Mouse (Mus musculus) myocyte (in vitro differentiated cells): ENCODE measurements around the gene Srsf10. TPM values are rescaled to one million over a fixed set of nuclear protein-coding genes. Genes with fewer than 3 reads are reported as not detected.
A peak's percentile ranks its signal among the peaks of the same experiment; 100 is the strongest.

ENCODE experiments used
- H3K27me3 ChIP-seq: one replicate; pipeline ENCODE4 v1.6.1; 2011; ENCODE audit not compliant: control insufficient read depth, insufficient read depth, insufficient read length
- H3K36me3 ChIP-seq: one replicate; pipeline ENCODE4 v1.6.1; 2011; ENCODE audit not compliant: control insufficient read depth, insufficient read depth
- H3K4me2 ChIP-seq: one replicate; pipeline ENCODE4 v1.6.1; 2011; ENCODE audit warnings: low read depth, control low read depth
- H3K4me3 ChIP-seq: one replicate; pipeline ENCODE4 v1.5.1; 2011; ENCODE audit warnings: mild to moderate bottlenecking, control low read depth, moderate library complexity
- H3K79me2 ChIP-seq: one replicate; pipeline ENCODE4 v1.6.1; 2011; ENCODE audit not compliant: control insufficient read depth, insufficient read depth
- H3ac ChIP-seq: one replicate; pipeline ENCODE4 v1.6.1; 2011; ENCODE audit not compliant: control insufficient read depth, insufficient read length
- CEBPB ChIP-seq: IDR thresholded peaks from 2 replicates; pipeline ENCODE4 v1.6.1; 2011; ENCODE audit warnings: mild to moderate bottlenecking, moderate library complexity; ENCODE audit not compliant: poor library complexity, insufficient read depth, severe bottlenecking
- E2F4 ChIP-seq: IDR thresholded peaks from one replicate; pipeline ENCODE4 v1.6.1; 2011; ENCODE audit warnings: mild to moderate bottlenecking, control low read depth, moderate library complexity; ENCODE audit not compliant: insufficient read depth
- MAX ChIP-seq: IDR thresholded peaks from one replicate; pipeline ENCODE4 v1.6.1; 2011; ENCODE audit warnings: low read depth, mild to moderate bottlenecking, control low read depth
- MYOD1 ChIP-seq, 3 experiments: IDR thresholded peaks; one replicate each; pipeline ENCODE4 v1.6.1; 2011; ENCODE audit warnings: control low read depth in 2 of 3, low read depth in 2 of 3, mild to moderate bottlenecking in 2 of 3, moderate library complexity in 1 of 3; ENCODE audit not compliant: insufficient read length in 2 of 3, control insufficient read depth in 1 of 3
- MYOG ChIP-seq, 3 experiments: IDR thresholded peaks; one replicate each; pipeline ENCODE4 v1.6.1; 2011; ENCODE audit warnings: control low read depth in 2 of 3, low read depth in 2 of 3, mild to moderate bottlenecking in 2 of 3; ENCODE audit not compliant: insufficient read length in 2 of 3, control insufficient read depth in 1 of 3, insufficient read depth in 1 of 3
- POLR2A ChIP-seq: IDR thresholded peaks from one replicate; pipeline ENCODE4 v1.6.1; 2011; ENCODE audit warnings: low read depth, mild to moderate bottlenecking, control low read depth, moderate library complexity; ENCODE audit not compliant: insufficient read length
- POLR2AphosphoS2 ChIP-seq: IDR thresholded peaks from one replicate; pipeline ENCODE4 v1.6.1; 2011; ENCODE audit warnings: low read depth, control low read depth; ENCODE audit not compliant: insufficient read length
- REST ChIP-seq: IDR thresholded peaks from one replicate; pipeline ENCODE4 v1.6.1; 2011; ENCODE audit warnings: mild to moderate bottlenecking, control low read depth, moderate library complexity; ENCODE audit not compliant: insufficient read depth, insufficient read length
- SRF ChIP-seq: IDR thresholded peaks from one replicate; pipeline ENCODE4 v1.6.1; 2011; ENCODE audit warnings: low read depth; ENCODE audit not compliant: control insufficient read depth, insufficient read length
- TCF12 ChIP-seq: IDR thresholded peaks from one replicate; pipeline ENCODE4 v1.6.1; 2011; ENCODE audit warnings: mild to moderate bottlenecking, control low read depth; ENCODE audit not compliant: poor library complexity, insufficient read depth, severe bottlenecking
- TCF3 ChIP-seq: IDR thresholded peaks from one replicate; pipeline ENCODE4 v1.6.1; 2011; ENCODE audit warnings: low read depth, control low read depth; ENCODE audit not compliant: insufficient read length
- USF1 ChIP-seq: IDR thresholded peaks from one replicate; pipeline ENCODE4 v1.6.1; 2011; ENCODE audit warnings: low read depth, mild to moderate bottlenecking, control low read depth, moderate library complexity
- polyA plus RNA-seq: library from polyadenylated mRNA; unstranded; fragments of >200 nt; fragmentation: generic; extraction: Trizol; gene quantifications from one replicate; pipeline ENCODE4 v1.2.1, GENCODE M21; 2012; ENCODE audit warnings: missing spikeins

Srsf10 gene
- polyA plus RNA-seq, 1 experiment, result 22.3 TPM

DNA sequence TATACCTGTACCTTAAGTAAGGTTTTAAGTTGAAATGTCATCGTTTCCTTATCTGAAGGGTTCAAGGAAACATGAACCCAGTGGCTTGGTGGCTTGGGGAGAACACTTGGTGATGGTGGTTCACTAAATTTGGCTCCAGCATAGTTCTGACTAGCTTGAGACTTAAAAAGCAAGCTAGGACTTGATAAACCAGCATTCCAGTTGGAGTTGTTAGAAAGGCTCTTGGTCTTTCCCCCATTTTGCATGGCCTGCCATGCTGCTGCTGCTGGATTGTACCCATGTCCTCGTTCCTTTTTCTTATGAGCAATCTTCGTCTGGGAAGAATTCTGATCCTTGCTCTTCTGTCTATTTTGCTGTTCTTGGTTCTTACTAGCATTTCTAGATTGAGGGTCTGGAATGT lies 16.5 kb downstream of the Srsf10 start:
- peak overlapping the region; percentile 71 for H3K4me2 ChIP-seq
- H3K36me3 ChIP-seq, result peaks cover 40% of the 10 kb centered on the region
- peak overlapping the region; percentile 78 for H3ac ChIP-seq
- TF ChIP-seq MYOD1 (IDR thresholded peaks at IDR 0.05; ENCODE audit: control insufficient read depth in 1 of 3, insufficient read length in 2 of 3, low read depth in 2 of 3) (no peak), POLR2A (peak; percentile 8)
- H3K79me2 ChIP-seq, result peaks cover 40% of the 10 kb centered on the region
- H3K4me3 ChIP-seq, result peak overlapping the region; percentile 90
- no peaks in the 10 kb centered on the region for H3K27me3 ChIP-seq

DNA sequence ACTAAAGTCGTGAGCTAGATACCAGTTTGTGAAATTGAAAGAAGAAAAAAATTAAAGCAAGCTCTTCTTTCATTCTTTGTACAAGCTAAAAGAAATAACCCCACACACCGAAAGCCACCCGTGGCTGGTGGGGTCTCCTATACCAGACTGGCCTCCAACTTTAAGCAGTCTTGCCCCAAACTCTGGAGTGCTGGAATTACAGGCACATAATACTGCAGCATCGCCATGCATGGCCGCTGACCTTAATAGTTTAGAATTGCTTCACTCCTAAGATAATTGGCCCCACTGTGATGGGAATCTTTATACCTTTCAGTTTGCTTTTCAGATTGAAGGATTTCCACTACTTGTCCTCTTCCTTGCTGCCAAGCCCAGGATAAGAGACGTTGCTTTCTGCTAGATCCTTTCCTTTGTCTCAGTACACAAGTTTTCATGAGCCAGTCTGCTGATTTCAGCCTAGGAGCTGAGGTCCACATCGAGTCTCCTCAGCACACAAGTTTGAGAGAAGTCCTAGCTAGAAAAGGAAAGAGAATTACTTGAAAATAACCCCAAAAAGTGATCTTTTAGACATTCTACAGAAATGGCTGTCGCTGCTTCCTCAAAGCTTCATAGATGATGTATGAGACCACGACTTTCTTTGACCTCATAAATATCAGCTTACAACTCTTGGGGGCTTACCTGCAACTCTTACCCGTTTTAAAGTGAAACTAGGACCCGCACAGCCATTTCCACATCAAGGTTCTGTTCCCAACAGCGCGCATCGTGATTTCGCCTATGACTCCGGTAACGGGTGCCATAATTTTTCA lies 17.2 kb downstream of the Srsf10 start:
- Histone ChIP-seq H3K79me2 (peaks cover 40% of the 10 kb centered on the region), H3K36me3 (peaks cover 40% of the 10 kb centered on the region), H3K4me3 (peak overlapping the region; percentile 90), H3ac (peak overlapping the region; percentile 78), H3K4me2 (peak overlapping the region; percentile 71), H3K27me3 (no peaks in the 10 kb centered on the region)
- no peak for TF ChIP-seq E2F4
- TF ChIP-seq MYOD1 (IDR thresholded peaks at IDR 0.05; ENCODE audit: control insufficient read depth in 1 of 3, insufficient read length in 2 of 3, low read depth in 2 of 3), result no peak
- TF ChIP-seq SRF, result no peak
- no peak for TF ChIP-seq CEBPB
- no peak for TF ChIP-seq TCF3
- no peak for TF ChIP-seq POLR2AphosphoS2

DNA sequence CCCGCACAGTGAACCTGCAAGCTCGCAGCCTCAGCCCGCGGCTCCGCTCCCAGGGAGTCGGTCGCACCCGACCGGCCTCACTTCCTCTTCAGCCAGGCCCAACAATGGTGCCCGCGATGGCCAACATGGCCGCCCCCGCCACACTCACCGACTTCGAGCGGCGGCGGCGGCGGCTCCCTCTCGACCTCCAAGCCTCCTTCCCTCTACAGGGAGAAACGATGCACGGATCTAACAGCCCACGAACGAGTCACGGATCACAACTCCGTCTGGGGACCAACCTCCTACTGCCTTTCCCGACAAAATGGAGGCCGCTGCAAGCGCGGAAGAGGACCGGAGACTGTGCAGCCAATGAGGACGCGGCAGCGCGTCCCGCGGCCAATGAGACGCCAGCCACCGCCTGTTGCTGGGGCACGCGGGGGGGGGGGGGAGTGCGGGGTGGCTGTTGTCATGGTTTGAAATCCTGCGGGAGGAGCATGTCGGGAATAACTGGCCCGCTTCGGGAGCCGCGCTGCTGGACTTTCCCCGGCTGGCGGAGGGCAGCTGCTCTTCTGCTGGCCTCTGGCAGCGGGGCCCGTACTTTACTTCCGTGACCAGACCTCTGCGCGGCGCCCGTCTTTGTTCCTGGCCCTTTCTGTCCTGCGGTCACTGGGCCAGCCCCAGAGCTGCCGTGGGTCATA lies 18.1 kb downstream of the Srsf10 start, which contains the start of gene Pnrc2:
Gene Pnrc2, minus strand, starts transcription at position 325 of the 677 bp plus-strand sequence.
- peak within 1 kb of the TSS; percentile 90 for H3K4me3 ChIP-seq
- H3K36me3 ChIP-seq, result peaks cover 39% of the 10 kb centered on the region
- H3K79me2 ChIP-seq, result peaks cover 40% of the 10 kb centered on the region
- H3ac ChIP-seq, result peak within 1 kb of the TSS; percentile 78
- TF ChIP-seq MYOD1 (IDR thresholded peaks at IDR 0.05; ENCODE audit: control insufficient read depth in 1 of 3, insufficient read length in 2 of 3, low read depth in 2 of 3) (peak in 2 of 3 experiments; percentile 60 to 80), POLR2AphosphoS2 (peak; percentile 80), TCF3 (no peak), CEBPB (0 out of 2 replicates have a peak, but pooled peaks have one; percentile 40), MYOG (IDR thresholded peaks at IDR 0.05; ENCODE audit: control insufficient read depth in 1 of 3, insufficient read depth in 1 of 3, insufficient read length in 2 of 3, low read depth in 2 of 3) (peak; percentile 27 to 84 (median 62)), POLR2A (peak; percentile 76)
- H3K27me3 ChIP-seq, result no peaks in the 10 kb centered on the region
- peak within 1 kb of the TSS; percentile 89 for H3K4me2 ChIP-seq

DNA sequence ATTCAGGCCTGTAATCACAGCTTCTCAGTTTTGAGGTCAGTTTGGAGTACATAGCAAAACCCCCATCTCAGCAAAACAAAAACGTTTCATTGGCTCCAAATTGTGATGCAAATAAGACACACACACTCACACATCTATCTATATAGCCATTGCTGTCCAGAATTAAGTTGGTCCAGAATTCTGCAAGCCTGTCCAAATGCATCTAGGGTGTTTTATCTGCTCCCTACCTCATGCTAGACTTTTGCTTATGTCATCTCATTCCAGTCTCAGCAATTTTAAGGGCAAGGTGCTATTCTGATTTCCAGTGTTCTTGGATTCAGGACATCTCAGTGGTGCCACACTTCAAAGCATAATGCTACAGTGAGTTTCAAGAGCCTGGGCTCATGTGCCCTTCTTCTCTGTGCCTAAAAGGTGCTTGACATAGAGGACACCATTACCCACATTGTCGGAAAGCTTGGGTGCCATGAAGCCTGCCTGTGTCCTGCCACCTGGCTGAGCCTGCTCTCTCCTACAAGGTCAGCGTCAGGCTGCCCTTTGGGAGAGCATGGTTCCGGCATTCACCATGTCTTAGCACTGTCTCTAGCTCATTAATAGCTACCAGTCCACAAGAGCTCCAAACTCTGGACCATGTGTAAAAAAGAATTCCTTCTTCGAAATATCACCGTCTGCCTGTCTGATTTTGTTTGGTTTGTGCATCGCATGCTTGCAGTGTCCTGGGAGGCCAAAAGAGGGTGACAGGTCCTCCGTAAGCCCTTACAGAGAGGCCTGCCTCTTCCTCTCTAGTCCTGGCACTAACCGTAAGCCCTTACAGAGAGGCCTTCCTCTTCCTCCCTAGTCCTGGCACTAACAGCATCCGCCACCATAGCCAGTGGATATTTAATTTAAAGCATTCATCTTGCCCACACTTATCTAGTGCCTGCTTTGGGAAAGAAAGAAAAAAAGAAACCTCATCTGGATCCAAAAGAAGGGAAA lies 19.3 kb downstream of the Srsf10 start:
- peaks cover 33% of the 10 kb centered on the region for H3K79me2 ChIP-seq
- peak overlapping the region; percentile 89 for H3K4me2 ChIP-seq
- peak overlapping the region; percentile 90 for H3K4me3 ChIP-seq
- H3K27me3 ChIP-seq, result no peaks in the 10 kb centered on the region
- no peak overlapping the region for H3ac ChIP-seq
- peaks cover 31% of the 10 kb centered on the region for H3K36me3 ChIP-seq
- TF ChIP-seq MYOD1 (IDR thresholded peaks at IDR 0.05; ENCODE audit: control insufficient read depth in 1 of 3, insufficient read length in 2 of 3, low read depth in 2 of 3) (no peak), USF1 (no peak), SRF (no peak), MAX (no peak)

DNA sequence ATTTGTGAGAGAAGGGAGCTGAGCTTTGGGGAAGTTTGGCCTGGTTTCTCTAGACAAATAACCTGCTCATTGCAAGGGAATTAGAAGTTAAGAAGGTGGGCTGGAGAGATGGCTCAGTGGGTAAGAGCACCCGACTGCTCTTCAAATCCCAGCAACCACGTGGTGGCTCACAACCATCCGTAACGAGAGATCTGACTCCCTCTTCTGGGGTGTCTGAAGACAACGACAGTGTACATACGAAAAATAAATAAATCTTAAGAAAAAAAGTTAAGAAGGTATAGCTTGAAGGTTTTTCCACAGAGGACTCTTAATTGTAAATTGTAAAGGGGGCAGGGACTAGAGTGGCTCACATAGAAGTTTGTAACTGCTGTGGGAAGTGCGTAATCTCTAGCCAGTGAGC lies 20.0 kb downstream of the Srsf10 start:
- H3K79me2 ChIP-seq, result peaks cover 29% of the 10 kb centered on the region
- H3K4me3 ChIP-seq, result peak overlapping the region; percentile 21
- H3K4me2 ChIP-seq, result peak overlapping the region; percentile 84

More for the DNA sequence above, 20.0 kb downstream of the Srsf10 start:
- TF ChIP-seq TCF3, result no peak
- TF ChIP-seq CEBPB, result no peak
- TF ChIP-seq MYOG (IDR thresholded peaks at IDR 0.05; ENCODE audit: control insufficient read depth in 1 of 3, insufficient read depth in 1 of 3, insufficient read length in 2 of 3, low read depth in 2 of 3), result no peak
- TF ChIP-seq POLR2AphosphoS2, result no peak
- no peak for TF ChIP-seq MYOD1 (IDR thresholded peaks at IDR 0.05; ENCODE audit: control insufficient read depth in 1 of 3, insufficient read length in 2 of 3, low read depth in 2 of 3)
- TF ChIP-seq MAX, result no peak
- TF ChIP-seq E2F4, result no peak
- no peak for TF ChIP-seq SRF
- TF ChIP-seq USF1, result no peak
- TF ChIP-seq TCF12, result no peak
- TF ChIP-seq REST, result no peak
- TF ChIP-seq POLR2A, result no peak
- peaks cover 25% of the 10 kb centered on the region for H3K36me3 ChIP-seq
- H3K27me3 ChIP-seq, result no peaks in the 10 kb centered on the region
- no peak overlapping the region for H3ac ChIP-seq
